Mouse (Mus musculus) neural tube, embryonic 13.5 days (tissue): ENCODE measurements around the gene 2810408A11Rik. TPM values are rescaled to one million over a fixed set of nuclear protein-coding genes. Genes with fewer than 3 reads are reported as not detected.
A peak's percentile ranks its signal among the peaks of the same experiment; 100 is the strongest.

Source experiments
- ATAC-seq: fragments of 200-750 bp; cut with Nextera tagmentation; 2 replicates; pipeline ENCODE4 v1.8.0; 2017; ENCODE audit warnings: low read depth, mild to moderate bottlenecking, moderate TSS enrichment, moderate library complexity
- H3K27ac ChIP-seq: fragments of 300-500 bp; sonication (generic); replicated peaks from 2 replicates; pipeline ENCODE4 v1.5.1; 2015; ENCODE audit warnings: moderate library complexity, mild to moderate bottlenecking, inconsistent platforms
- H3K27me3 ChIP-seq: fragments of 300-500 bp; sonication (generic); 2 replicates; pipeline ENCODE4 v1.6.1; 2015; ENCODE audit warnings: mild to moderate bottlenecking, inconsistent platforms
- H3K36me3 ChIP-seq: fragments of 300-500 bp; sonication (generic); 2 replicates; pipeline ENCODE4 v1.6.1; 2015; ENCODE audit warnings: mild to moderate bottlenecking, inconsistent platforms
- H3K4me1 ChIP-seq: fragments of 300-500 bp; sonication (generic); replicated peaks from 2 replicates; pipeline ENCODE4 v1.6.1; 2015; ENCODE audit warnings: inconsistent platforms
- H3K4me2 ChIP-seq: fragments of 300-500 bp; sonication (generic); 2 replicates; pipeline ENCODE4 v1.6.1; 2015; ENCODE audit warnings: inconsistent platforms, mild to moderate bottlenecking, moderate library complexity
- H3K4me3 ChIP-seq: fragments of 300-500 bp; sonication (generic); 2 replicates; pipeline ENCODE4 v1.5.1; 2015; ENCODE audit warnings: mild to moderate bottlenecking, inconsistent platforms
- H3K9ac ChIP-seq: fragments of 300-500 bp; sonication (generic); 2 replicates; pipeline ENCODE4 v1.6.1; 2015; ENCODE audit warnings: moderate library complexity, mild to moderate bottlenecking, inconsistent platforms
- H3K9me3 ChIP-seq: fragments of 300-500 bp; sonication (generic); 2 replicates; pipeline ENCODE4 v1.6.1; 2016; ENCODE audit warnings: inconsistent platforms
- WGBS: fragments of 180-500 bp; shearing (Covaris S2); methylation state at CpG from one replicate; pipeline ENCODE4 v1.1.7; 2015; 5-methylcytosine and 5-hydroxymethylcytosine counted together
- microRNA-seq: library from miRNA; unstranded; fragments of <30 nt; microRNA quantifications from one replicate; pipeline ENCODE4, GENCODE M21; 2016
- polyA plus RNA-seq: library from polyadenylated mRNA; unstranded; fragments of >200 nt; fragmentation: Nextera tagmentation; extraction: Ambion mirVana; gene quantifications from 2 replicates; pipeline ENCODE4 v1.2.1, GENCODE M21; 2015

Gene 2810408A11Rik
- polyA plus RNA-seq, 1 experiment from 2014 or later = 11.7 TPM

DNA sequence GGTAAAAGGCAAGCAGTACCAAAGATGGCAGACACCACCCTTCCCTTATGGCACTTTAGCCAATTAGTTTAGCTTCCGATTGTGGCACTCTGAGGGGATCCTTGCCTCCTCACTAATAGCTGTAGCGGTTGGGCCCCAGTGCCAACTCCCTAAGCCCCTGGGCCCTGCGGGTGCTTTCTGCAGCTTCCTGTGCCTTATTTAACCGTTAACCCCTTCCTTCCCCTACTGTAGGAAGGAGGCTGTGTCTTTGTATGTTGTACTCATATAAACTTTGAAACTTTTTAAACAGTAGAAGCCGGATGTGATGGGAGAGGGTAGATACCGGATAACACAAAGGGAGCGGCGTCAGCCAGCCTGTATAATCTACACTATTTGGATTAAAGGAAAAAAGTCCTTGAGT lies 50.0 kb downstream of the 2810408A11Rik start:
- peaks cover 55% of the 10 kb centered on the region for H3K4me1 ChIP-seq

DNA sequence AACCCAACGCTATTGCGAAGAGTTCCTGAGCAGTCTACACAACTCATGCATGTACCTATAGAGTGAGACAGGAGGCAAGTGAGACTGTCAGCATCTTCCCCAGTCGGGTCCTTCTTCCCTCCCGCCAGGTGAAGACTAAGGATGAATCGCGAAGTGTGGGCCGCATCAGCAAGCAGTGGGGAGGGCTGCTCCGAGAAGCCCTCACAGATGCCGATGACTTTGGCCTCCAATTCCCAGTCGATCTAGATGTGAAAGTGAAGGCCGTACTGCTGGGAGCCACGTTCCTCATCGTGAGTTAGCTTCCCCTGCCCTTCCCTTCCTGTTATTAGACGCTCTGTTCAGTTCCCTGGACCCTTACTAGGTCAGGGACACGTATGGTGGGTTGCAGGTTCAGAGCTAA lies 50.9 kb downstream of the 2810408A11Rik start:
- Histone ChIP-seq H3K4me3 (no peak overlapping the region), H3K36me3 (peaks cover 48% of the 10 kb centered on the region), H3K9me3 (no peaks in the 10 kb centered on the region), H3K4me1 (peaks cover 58% of the 10 kb centered on the region), H3K27ac (no peak overlapping the region), H3K9ac (no peak overlapping the region), H3K27me3 (no peaks in the 10 kb centered on the region), H3K4me2 (no peak overlapping the region)
- no peak for ATAC-seq
- WGBS = 95% methylated on average over 15 of the region's 15 CpGs

More for the DNA sequence above, 50.0 kb downstream of the 2810408A11Rik start:
- H3K9me3 ChIP-seq = no peaks in the 10 kb centered on the region
- H3K4me2 ChIP-seq = no peak overlapping the region
- 70% methylated on average over 8 of the region's 8 CpGs for WGBS
- no peak overlapping the region for H3K4me3 ChIP-seq
- no peak overlapping the region for H3K27ac ChIP-seq
- H3K36me3 ChIP-seq = peaks cover 48% of the 10 kb centered on the region
- no peak for ATAC-seq
- H3K27me3 ChIP-seq = no peaks in the 10 kb centered on the region
- H3K9ac ChIP-seq = no peak overlapping the region

DNA sequence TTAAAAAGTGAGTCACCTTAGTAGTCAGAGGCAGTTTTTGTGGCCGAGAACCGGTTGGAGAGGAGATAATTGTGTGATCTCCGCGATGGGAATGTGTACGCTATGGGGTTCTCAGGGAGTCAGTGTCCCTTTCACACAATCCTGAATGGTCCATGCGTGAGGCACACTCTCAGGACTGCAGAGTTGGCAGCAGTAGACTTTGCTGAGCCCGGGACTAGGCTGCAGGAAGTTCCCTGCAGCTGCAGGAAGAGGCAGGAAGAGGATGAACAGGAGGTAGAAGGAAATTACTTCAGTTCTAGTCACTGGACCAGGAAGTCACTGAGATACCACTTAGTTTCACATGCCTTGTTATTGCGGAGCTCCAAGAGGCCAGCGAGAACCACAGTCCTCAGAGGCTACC lies 51.7 kb downstream of the 2810408A11Rik start:
- peaks cover 58% of the 10 kb centered on the region for H3K4me1 ChIP-seq

DNA sequence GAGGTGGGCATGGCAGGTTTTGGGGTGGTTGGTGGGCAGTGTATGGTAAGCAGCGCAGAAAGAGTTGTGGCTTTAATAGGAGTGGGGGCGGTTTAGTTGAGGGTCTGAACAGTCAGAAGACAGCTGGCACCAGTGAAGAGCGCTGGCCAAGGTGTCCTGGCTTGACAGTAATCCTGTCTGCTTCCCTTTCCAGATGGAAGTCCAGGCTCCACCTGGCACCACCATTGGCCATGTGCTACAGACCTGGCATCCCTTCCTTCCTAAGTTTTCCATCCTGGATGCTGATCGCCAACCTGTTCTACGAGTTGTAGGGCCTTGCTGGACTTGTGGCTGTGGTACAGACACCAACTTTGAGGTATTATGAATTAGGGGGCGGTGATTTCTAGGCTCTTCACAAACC lies 52.8 kb downstream of the 2810408A11Rik start:
- no peaks in the 10 kb centered on the region for H3K27me3 ChIP-seq
- no peaks in the 10 kb centered on the region for H3K9me3 ChIP-seq
- no peak for ATAC-seq
- peak overlapping the region; percentile 95 for H3K4me2 ChIP-seq
- 96% methylated on average over 6 of the region's 6 CpGs for WGBS
- H3K27ac ChIP-seq = no peak overlapping the region; the same call in 1 of the 2 replicates
- H3K4me1 ChIP-seq = peaks cover 53% of the 10 kb centered on the region
- H3K9ac ChIP-seq = peak overlapping the region; percentile 92
- peak overlapping the region; percentile 73 for H3K4me3 ChIP-seq
- peaks cover 48% of the 10 kb centered on the region for H3K36me3 ChIP-seq

More for the DNA sequence above, 51.7 kb downstream of the 2810408A11Rik start:
- WGBS = 91% methylated on average over 9 of the region's 9 CpGs
- H3K4me2 ChIP-seq = no peak overlapping the region
- no peak overlapping the region for H3K4me3 ChIP-seq
- no peak overlapping the region for H3K9ac ChIP-seq
- H3K36me3 ChIP-seq = peaks cover 48% of the 10 kb centered on the region
- no peak overlapping the region for H3K27ac ChIP-seq
- no peaks in the 10 kb centered on the region for H3K27me3 ChIP-seq
- no peaks in the 10 kb centered on the region for H3K9me3 ChIP-seq
- no peak for ATAC-seq

Small RNA genes lying within 50 kb of the gene (microRNA-seq; reads per million reads assigned to microRNA genes)
- not detected for gene Mir6924

Other genes starting within 250 kb of the 2810408A11Rik start
- not detected in 2 replicates for gene Sox15, start 245.7 kb downstream of the 2810408A11Rik start, polyA plus RNA-seq
- gene Mpdu1, start 238.3 kb downstream of the 2810408A11Rik start, polyA plus RNA-seq = 83.2 and 92.1 TPM in 2 replicates
- 9.8 and 11.3 TPM in 2 replicates for gene Cd68, start 234.8 kb downstream of the 2810408A11Rik start, polyA plus RNA-seq
- 525 and 528 TPM in 2 replicates for gene Eif4a1, start 228.6 kb downstream of the 2810408A11Rik start, polyA plus RNA-seq
- gene Senp3, start 218.9 kb downstream of the 2810408A11Rik start, polyA plus RNA-seq = 99.8 and 105 TPM in 2 replicates
- 0.74 and 0.77 TPM in 2 replicates for gene Tnfsf13, start 215.2 kb downstream of the 2810408A11Rik start, polyA plus RNA-seq
- 3.3 and 3.5 TPM in 2 replicates for gene Tnfsf12, start 205.1 kb downstream of the 2810408A11Rik start, polyA plus RNA-seq
- 1.4 and 1.8 TPM in 2 replicates for gene Tnfsfm13, start 204.9 kb downstream of the 2810408A11Rik start, polyA plus RNA-seq
- 22.9 and 27.2 TPM in 2 replicates for gene Polr2a, start 142.3 kb downstream of the 2810408A11Rik start, polyA plus RNA-seq
- 0.13 TPM in 1 of 2 replicates, not detected in the other for gene Slc35g3, start 139.0 kb downstream of the 2810408A11Rik start, polyA plus RNA-seq
- gene Zbtb4, start 135.1 kb downstream of the 2810408A11Rik start, polyA plus RNA-seq = 2.5 and 2.9 TPM in 2 replicates
- 2.4 and 4.5 TPM in 2 replicates for gene Chrnb1, start 105.0 kb downstream of the 2810408A11Rik start, polyA plus RNA-seq
- gene Fgf11, start 99.1 kb downstream of the 2810408A11Rik start, polyA plus RNA-seq = 6.8 and 8.9 TPM in 2 replicates
- 0.74 and 1.4 TPM in 2 replicates for gene Tmem102, start 95.4 kb downstream of the 2810408A11Rik start, polyA plus RNA-seq
- not detected in 2 replicates for gene Gm39566, start 85.7 kb downstream of the 2810408A11Rik start, polyA plus RNA-seq
- not detected in 2 replicates for gene Spem2, start 82.5 kb downstream of the 2810408A11Rik start, polyA plus RNA-seq
- 0.43 and 0.98 TPM in 2 replicates for gene Spem1, start 78.8 kb downstream of the 2810408A11Rik start, polyA plus RNA-seq
- gene Nlgn2, start 63.2 kb downstream of the 2810408A11Rik start, polyA plus RNA-seq = 17.1 and 18.1 TPM in 2 replicates
- 321 and 416 TPM in 2 replicates for gene Tmem256, start 62.5 kb downstream of the 2810408A11Rik start, polyA plus RNA-seq
- 62.5 and 65.6 TPM in 2 replicates for gene Plscr3, start 54.6 kb downstream of the 2810408A11Rik start, polyA plus RNA-seq
- 0.29 and 0.51 TPM in 2 replicates for gene Tnk1, start 42.3 kb downstream of the 2810408A11Rik start, polyA plus RNA-seq
- not detected in 2 replicates for gene Tmem95, start 23.0 kb downstream of the 2810408A11Rik start, polyA plus RNA-seq
- 2.0 and 3.3 TPM in 2 replicates for gene Kctd11, start 19.6 kb downstream of the 2810408A11Rik start, polyA plus RNA-seq
- gene Acap1, start 5.4 kb downstream of the 2810408A11Rik start, polyA plus RNA-seq = 0.28 and 0.80 TPM in 2 replicates
- gene Neurl4, start 85 bp upstream of the 2810408A11Rik start, polyA plus RNA-seq = 13.8 and 20.5 TPM in 2 replicates
- 60.4 and 76.5 TPM in 2 replicates for gene Gps2, start 12.9 kb upstream of the 2810408A11Rik start, polyA plus RNA-seq
- gene Eif5a, start 21.0 kb upstream of the 2810408A11Rik start, polyA plus RNA-seq = 1,157 and 1,178 TPM in 2 replicates
- 4.7 and 5.0 TPM in 2 replicates for gene Ybx2, start 34.8 kb upstream of the 2810408A11Rik start, polyA plus RNA-seq
- gene Slc2a4, start 47.2 kb upstream of the 2810408A11Rik start, polyA plus RNA-seq = 3.6 and 6.4 TPM in 2 replicates
- 0.33 and 1.7 TPM in 2 replicates for gene Cldn7, start 63.8 kb upstream of the 2810408A11Rik start, polyA plus RNA-seq
- 21.5 and 22.5 TPM in 2 replicates for gene Ctdnep1, start 80.2 kb upstream of the 2810408A11Rik start, polyA plus RNA-seq
- 160 and 162 TPM in 2 replicates for gene Elp5, start 81.5 kb upstream of the 2810408A11Rik start, polyA plus RNA-seq
- gene Gabarap, start 90.2 kb upstream of the 2810408A11Rik start, polyA plus RNA-seq = 679 and 746 TPM in 2 replicates
- 74.2 and 76.3 TPM in 2 replicates for gene Phf23, start 94.8 kb upstream of the 2810408A11Rik start, polyA plus RNA-seq
- 26.7 and 28.8 TPM in 2 replicates for gene Dvl2, start 99.6 kb upstream of the 2810408A11Rik start, polyA plus RNA-seq
- gene Acadvl, start 114.4 kb upstream of the 2810408A11Rik start, polyA plus RNA-seq = 58.2 and 60.9 TPM in 2 replicates
- 23.1 and 23.5 TPM in 2 replicates for gene Dlg4, start 116.0 kb upstream of the 2810408A11Rik start, polyA plus RNA-seq
- 1.4 and 2.6 TPM in 2 replicates for gene Asgr1, start 153.1 kb upstream of the 2810408A11Rik start, polyA plus RNA-seq
- 0.39 TPM in 1 of 2 replicates, not detected in the other for gene Asgr2, start 191.7 kb upstream of the 2810408A11Rik start, polyA plus RNA-seq
- 0.21 and 0.39 TPM in 2 replicates for gene Mgl2, start 229.3 kb upstream of the 2810408A11Rik start, polyA plus RNA-seq